Mouse (Mus musculus): Measurements from ENCODE around the gene Stam.

Gene Stam

DNA sequence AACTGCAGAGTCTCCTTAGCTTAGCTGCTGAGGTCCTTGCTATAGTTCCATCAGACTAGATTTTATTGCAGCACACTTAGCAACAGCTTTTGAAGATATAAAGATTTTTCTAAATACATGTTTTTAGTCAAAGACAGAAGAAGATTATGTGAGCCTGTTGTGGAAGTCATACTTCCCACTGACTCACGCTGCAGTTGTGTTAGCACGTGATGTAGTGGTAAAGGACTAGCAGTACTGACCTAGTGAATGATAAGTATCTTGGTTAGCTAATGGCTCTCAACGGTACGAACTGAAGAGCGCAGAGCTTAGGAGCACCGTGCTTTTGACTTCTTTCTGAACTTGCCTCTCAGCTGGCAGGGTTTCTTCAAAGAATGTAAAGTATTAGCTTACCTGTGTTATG, 52.5 kb downstream of the Stam start:
- no peak for DNase-seq (ENCODE audit: low read depth, low spot score)

DNA sequence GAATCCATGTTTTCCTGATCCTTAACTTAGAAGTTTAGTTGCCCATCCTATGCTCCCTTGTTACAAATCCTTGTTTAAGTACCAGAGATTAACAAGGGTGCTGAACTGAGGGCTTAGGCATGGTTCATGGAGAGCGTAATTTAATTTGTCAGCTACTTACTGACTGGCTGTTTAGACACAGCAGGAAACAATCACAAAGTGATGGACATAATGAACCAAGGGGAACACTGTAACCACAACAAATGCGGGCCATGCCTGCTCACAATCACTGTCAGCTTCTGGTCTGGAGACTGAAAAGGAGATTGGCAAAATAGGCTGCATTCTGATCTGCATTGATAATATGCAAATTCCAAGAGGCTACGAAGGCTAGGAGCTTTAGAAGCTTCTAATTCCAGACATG, 53.7 kb downstream of the Stam start:
- peak; percentile 9 for DNase-seq (ENCODE audit: low read depth, low spot score)

DNA sequence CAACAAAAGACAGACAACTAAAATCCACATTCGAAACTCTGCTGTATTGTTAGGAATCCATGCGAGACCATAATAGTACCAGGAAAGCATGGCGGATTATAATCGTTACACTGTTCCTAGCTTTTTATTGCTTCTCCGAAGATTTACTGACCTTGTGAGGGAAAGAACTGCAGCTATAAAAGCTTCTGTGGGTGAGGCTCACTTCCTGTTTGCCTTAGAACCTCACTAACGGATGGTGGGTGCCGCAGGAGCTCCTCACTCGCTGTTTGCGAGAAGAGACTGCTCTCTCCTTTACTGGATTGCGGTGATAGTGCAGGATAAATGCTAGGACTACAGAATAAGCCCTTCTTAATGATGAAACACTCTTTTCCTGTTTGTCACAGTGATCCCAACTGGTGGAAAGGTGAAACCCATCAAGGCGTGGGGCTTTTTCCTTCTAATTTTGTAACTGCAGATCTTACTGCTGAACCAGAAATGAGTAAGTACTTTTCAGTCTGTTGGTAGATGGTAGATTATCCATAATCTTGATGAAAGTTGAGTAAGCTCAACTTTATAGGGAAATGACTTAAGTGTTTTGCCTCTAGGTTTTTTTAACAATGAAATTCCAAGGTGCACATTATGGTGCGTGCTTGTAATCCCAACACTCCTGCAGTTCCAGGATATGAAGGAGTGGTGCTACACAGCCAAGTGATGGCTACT, 56.9 kb downstream of the Stam start:
- peak; percentile 20 for DNase-seq (ENCODE audit: low read depth, low spot score)

- DNase-seq (ENCODE audit: low read depth, low spot score), result no peak
Observed at GRCm38 (mm10) chr2:14132468-14133326, 58.8 kb downstream of the Stam start.

DNA sequence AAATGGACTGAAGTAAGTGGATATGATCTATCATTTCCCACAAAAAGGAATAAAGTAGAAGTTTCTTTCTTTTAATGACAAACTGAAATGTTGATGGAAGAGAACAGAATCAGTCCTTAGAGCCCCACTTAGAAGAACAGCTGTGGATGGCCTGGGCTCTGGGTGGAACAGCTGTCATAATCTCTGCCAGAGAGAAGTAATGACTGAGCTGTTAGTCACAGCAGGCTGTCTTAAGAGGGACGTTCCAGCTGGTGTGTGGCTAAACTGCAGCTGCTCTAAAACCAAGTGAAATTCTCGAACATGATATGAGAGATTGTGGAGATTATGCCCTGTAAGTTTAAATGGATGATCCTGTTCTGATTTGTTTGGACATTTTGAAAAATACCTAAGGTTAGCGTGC, 63.0 kb downstream of the Stam start:
- DNase-seq (ENCODE audit: low read depth, low spot score), result no peak

DNA sequence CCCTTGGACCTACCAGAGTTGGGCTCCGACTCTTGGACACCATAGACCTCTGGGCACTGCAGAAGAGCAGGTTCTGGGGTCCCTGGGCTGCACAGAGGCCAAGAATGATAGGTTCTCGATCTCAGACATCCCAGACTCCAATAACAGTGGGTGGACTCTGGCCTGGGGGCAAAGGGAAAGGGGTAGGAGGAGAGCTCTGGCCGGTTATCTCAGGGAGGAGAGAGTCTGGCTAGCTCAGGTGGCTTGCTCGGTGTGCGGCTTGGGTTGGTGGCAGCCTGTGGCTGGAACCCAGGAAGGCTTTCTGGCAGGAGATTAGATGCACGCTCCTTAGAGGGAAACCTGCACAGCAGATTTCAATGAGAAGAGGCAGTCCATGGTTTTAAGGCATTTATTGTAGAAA, 65.7 kb downstream of the Stam start:
- DNase-seq (ENCODE audit: low read depth, low spot score), result no peak

DNA sequence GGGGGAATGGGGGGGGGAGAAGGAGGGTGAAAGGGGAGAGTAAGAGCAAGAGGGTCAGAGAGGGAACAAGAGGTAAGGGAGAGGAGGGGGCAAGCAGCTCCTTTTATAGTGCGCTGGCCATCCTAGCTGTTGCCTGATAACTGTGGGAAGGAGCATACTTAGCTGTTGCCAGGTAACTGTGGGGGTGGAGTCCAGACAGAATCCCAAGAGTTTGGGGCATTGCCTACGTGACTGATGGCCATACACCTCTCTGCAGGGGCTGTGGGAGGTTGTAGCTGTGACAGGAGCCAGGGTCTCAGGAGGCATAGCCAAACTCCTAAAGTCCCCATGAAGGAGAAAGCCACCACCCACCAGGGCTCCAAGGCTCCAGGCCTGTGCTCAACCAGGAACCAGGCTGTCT, 66.1 kb downstream of the Stam start:
- no peak for DNase-seq (ENCODE audit: low read depth, low spot score)

DNA sequence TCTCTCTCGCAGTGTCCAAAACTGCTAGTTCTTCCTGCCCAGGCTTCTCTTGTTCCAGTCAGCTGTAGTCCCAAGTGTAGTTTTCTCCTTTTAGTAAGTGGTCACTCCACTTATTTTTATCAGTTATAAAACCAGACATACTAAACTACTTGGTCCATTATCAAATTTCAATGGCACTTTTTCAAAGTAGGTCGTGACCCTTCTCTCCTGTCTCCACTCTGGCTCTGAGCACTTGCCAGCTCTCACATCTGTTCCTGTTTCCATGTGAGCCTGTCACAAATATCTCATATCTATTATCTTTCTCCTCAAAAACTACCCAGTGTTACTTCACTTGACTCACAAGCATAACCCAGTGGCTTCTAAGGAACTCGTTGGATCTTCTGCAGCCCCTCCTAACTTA, 71.4 kb downstream of the Stam start:
- DNase-seq (ENCODE audit: low read depth, low spot score), result no peak

DNA sequence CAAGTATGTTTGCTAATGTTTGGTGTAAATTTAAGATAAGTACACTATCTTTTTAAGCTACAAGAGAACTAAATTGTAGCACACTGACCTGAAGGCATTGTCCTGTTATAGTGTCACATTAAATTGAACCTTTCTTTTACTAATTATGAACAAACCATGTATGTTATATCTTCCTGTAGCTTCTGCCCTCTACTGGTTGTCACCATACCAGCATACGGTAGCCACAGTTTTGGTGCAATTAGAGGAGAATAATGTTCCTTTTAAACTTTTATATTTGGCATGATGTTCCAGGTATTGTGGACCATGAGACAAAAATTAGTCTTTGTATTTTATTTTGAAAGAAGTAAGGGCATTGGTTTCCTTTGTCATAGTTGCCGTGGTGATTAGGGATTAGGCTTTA, 73.0 kb downstream of the Stam start:
- DNase-seq (ENCODE audit: low read depth, low spot score), result no peak

DNA sequence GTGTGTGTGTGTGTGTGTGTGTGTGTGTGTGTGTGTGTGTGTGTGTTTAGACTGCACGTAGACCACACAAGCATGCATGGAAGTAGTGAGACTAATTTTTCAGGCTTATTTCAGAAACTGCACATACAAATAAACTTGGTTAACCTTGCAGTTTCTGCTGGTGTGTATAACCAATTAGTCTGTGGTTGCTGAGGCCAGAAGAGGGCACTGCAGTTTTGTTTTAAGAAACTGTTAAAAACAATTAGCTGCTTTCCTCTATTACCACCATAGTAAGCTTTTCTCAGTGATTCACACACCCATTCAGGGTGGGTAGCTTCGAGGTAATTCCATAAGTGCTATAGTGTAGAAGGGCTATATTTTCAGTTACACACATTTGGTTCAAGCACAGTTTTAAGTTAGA, 76.9 kb downstream of the Stam start:
- no peak for DNase-seq (ENCODE audit: low read depth, low spot score)

DNA sequence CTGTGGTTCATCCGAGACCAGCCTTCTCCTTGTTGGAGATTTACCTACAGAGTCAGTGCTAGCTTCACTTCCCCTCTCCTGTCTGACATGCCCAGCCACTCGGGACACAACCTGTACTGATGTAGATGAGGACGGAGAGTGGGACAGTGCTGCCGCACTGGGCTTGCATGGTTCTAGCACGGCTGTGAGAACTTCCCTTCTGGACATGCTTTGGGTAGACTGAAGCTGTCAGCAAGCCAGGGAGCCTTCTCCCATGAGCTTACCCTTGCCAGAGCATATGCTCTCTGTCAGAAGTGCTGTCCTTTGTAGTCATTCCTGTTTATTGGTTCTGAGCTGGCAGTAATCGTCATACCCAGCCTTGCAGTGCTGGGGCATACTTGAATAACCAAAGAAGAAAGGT, 78.0 kb downstream of the Stam start:
- DNase-seq (ENCODE audit: low read depth, low spot score), result no peak

DNA sequence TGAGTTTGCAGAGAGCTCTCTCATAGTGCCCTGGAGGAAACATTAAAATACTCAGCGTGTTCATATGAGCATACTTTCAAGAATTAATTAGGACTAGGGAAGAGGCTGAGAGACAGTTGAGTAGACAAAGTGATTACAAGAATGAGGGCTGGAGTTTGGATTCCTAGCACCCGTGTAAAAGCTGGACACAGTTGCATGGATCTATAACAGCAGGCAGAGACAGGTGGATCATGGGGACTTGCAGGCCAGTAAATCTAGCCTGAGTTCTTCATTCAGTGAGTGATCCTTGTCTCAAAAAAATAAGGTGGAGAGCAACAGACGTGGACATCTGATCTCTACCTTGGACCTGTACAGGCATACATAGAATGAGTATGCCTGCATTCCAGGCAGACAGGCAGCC, 85.1 kb downstream of the Stam start:
- no peak for DNase-seq (ENCODE audit: low read depth, low spot score)

DNA sequence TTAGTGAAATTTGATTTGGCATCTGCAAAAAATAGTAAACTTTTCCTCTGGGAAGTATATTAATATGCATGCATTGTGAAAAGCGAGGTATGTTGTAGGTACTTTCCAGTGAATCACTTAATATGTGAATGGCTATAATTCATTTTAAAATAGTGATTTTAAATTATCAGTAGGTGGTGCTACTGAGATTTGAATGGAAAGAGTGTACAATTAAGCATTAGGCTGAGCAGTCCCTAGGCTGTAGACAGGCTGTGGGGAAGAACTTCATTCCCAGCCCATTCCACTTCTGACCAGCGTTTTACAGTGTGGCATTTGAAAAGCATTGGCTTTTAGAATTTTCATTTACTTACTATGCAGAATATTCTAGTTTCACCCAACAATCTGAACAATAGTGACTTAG, 85.9 kb downstream of the Stam start:
- DNase-seq (ENCODE audit: low read depth, low spot score), result no peak

DNA sequence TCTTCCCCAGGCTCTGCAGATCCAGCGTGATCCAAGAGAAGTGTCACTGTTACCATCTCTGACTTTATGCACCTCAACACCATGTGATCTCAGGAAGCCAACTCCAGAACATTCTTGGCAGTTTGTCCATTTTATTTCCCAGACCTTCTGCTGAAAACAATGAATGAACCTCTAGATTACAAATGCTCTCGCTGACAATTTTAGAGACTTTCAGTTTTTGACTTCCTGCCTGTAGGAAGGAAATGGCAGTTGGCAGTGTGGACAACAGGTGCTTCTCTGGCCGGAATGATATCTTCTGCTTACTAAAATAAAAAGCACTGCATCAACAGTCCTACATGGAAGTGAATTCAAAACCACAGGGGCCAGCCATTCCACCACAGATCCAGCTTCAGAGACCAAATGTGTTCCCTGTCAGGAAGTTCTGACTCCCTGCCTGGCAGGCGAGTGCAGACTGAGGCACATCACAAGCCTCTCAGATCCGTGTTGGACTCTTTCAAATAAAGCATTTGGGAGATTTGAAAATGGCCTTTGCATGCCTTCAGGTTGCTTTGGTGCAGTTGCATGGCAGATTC, 90.6 kb downstream of the Stam start:
- DNase-seq (ENCODE audit: low read depth, low spot score), result no peak

- no peak for DNase-seq (ENCODE audit: low read depth, low spot score)
Observed at GRCm38 (mm10) chr2:14165066-14165465, 91.2 kb downstream of the Stam start.

- DNase-seq (ENCODE audit: low read depth, low spot score), result no peak
Observed at GRCm38 (mm10) chr2:14165618-14166344, 91.9 kb downstream of the Stam start.

GRCm38 (mm10) chr2:14167721-14168120, 93.8 kb downstream of the Stam start:
- DNase-seq (ENCODE audit: low read depth, low spot score), result no peak

- DNase-seq (ENCODE audit: low read depth, low spot score), result no peak
Observed at GRCm38 (mm10) chr2:14174334-14174733, 100.4 kb downstream of the Stam start, which contains the start of gene Tmem236. Gene Tmem236 (plus strand): TSS chr2:14174523.

- DNase-seq (ENCODE audit: low read depth, low spot score), result no peak
Observed at GRCm38 (mm10) chr2:14176460-14177193, 102.7 kb downstream of the Stam start.

GRCm38 (mm10) chr2:14184375-14184774, 110.5 kb downstream of the Stam start:
- no peak for DNase-seq (ENCODE audit: low read depth, low spot score)

DNA sequence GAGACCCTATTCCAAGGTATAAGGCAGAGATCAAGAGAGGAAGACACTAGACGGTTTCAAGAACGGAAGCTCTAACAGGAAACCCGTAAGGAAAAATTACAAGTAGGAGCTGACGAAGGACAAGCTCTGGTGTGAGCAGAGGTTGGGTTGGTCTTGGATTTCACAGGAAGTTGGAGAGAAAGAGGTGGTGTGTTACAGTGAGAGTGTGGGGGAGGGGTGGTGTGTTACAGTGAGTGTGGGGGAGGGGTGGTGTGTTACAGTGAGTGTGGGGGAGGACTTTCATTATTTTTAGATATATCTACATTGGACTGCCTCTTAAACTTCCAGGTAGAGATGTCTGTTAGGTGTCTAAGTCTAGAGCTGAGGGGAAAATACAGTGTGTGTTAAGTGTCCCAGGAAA, 116.8 kb downstream of the Stam start:
- no peak for DNase-seq (ENCODE audit: low read depth, low spot score)
